Mouse (Mus musculus): Measurements from ENCODE around the gene 1700129C05Rik.

The 1700129C05Rik gene

GRCm38 (mm10) chr14:59142793-59143192 lies at the start of gene 1700129C05Rik:
TSS of gene 1700129C05Rik (minus strand) at chr14:59142893.
- no peak for DNase-seq (ENCODE audit: low spot score)

DNA sequence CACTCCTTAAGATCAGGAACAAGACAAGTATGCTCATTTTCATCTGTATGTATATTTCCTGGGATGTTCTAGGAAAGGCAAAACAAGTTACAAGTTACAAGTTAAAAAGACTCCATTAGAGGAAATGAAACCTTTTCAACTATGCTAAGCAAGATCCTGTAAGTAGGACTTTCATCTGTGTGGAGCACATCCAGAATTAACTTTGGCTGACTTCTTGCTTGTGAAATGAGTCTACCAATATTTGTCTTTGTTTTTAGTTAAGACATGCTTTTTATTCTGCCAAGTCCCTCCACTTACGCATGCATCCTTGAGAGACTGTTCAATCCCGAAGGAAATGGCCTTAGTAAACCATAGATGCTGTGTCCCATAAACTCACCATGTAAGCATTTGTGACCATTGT lies 43.4 kb upstream of the 1700129C05Rik start:
- DNase-seq (ENCODE audit: low spot score) = no peak

GRCm38 (mm10) chr14:59185514-59185913 lies 42.8 kb upstream of the 1700129C05Rik start:
- DNase-seq (ENCODE audit: low spot score) = no peak

GRCm38 (mm10) chr14:59182732-59183131 lies 40.0 kb upstream of the 1700129C05Rik start:
- DNase-seq (ENCODE audit: low spot score) = no peak

DNA sequence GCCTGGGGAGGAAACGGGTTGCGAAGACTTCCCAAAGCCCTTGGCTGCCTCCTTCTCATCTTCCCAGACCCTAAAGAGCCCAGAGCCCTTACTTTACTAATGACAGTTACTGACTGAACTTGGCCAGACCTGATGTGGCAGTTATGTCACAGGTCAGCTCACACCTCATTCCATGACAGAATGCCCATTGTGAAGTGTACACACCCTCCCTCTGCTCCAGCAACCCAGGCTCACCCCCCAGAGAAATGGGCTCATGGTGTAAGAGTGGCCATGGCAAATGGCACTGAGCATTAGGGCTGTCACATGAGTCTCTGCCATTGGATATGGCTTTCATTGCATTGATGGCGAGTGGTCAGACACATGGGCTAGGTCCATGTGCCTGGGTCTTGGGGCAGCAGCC lies 36.0 kb upstream of the 1700129C05Rik start, which contains the start of gene Gm5142:
Gene Gm5142 (minus strand): TSS at position 101 of the 400 bp plus-strand sequence.
- no peak for DNase-seq (ENCODE audit: low spot score)

DNA sequence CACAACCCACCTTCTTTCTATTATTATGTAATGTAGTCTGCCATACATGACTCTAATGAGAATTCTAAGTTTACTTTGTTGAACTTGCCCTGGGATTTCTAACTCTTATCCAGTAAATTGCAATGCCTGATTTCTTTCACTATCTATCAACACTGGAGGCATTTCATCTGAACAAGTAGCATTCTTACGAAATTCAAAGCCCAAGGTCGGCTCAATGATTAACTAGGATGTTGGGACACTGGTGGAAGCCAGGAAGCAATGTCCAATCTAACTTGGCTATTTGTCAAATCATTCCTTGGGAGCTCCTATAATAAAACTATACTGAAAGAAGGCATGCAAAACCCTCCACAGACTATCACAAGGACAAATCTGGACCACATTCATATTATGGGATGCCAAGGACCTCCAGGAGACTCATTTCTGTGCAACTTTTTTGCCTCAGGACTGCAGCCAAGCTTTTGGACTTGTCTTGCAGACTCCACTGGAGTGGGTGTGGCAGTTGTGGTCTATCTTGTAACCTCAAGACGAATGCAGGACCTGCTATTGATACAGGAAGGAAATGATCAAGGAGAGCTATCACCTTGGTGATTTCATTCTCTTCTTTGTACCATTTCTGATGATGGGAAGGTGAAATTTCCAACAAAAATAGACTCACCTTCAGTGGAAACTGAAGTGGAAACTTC lies 14.5 kb upstream of the 1700129C05Rik start:
- no peak for DNase-seq (ENCODE audit: low spot score)

DNA sequence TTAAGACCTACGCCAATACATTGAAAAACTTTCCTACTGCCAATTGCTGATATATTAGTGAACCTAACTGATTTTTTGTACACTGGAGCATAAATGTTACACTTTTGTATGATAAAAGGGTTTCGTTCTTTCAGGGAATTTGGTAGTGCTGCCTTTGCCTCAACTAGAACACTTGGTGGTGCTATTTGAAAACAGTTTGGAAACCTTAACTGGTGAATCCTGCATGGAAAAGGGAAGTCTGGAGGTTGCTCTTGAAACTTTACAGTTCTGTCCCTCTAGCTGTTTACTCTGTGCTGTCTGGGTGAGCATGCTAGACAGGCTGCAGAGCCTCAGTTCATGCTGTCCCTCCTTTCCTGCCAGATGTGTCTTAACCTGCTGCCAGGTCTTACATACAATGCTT lies 12.9 kb upstream of the 1700129C05Rik start:
- no peak for DNase-seq (ENCODE audit: low spot score)

- DNase-seq (ENCODE audit: low spot score) = no peak
Measured at GRCm38 (mm10) chr14:59114281-59114680, 28.4 kb downstream of the 1700129C05Rik start.

- no peak for DNase-seq (ENCODE audit: low spot score)
Measured at GRCm38 (mm10) chr14:59104006-59104605, 38.6 kb downstream of the 1700129C05Rik start.

DNA sequence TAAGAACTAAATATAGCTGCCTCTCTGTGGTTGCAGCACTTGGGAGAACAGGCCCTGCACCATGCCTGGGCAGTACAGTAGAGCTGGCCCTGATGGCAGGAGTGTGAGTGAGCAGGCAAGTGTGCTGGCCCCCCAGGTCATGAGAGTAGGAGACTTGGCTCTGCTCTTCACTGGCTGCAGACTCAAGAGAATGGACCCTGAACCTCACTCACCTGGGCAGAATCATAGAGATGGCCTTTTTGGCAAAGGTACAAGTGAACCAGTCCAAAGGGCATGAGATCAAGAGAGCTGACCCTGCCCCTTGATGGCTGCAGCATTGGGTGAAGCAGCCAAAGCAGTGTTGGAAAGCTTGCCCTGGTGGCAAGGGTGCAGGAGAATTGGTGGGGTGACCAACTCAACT lies 49.1 kb downstream of the 1700129C05Rik start:
- DNase-seq (ENCODE audit: low spot score) = no peak

DNA sequence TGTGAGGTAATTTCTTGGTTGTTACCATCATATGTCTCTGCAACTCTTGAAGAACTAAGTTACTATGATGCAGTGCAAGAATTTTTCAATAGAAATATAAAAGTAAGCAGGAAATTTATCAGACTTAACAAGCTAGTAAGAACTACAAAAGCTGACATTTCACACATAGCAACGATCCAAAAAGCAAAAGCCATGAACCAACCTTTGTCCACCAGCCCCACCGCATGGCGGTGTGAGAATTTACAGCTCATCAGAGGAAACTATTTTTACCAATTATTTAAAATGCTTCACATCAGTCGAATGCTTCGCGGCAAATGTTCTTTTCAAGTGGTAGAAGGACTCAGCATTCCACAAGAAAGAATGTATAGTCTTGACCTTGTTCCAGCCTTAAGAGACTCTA lies 58.3 kb downstream of the 1700129C05Rik start:
- DNase-seq (ENCODE audit: low spot score) = no peak
